Mouse (Mus musculus) retina, postnatal 1 day (tissue): ENCODE measurements at regions not wholly inside any gene's neighbourhood (a gene's known extent, or its start where the extent isn't known, plus 50 kb on each side); places are given as distances from the start of the nearest gene placed in this dataset.

Experiments used
- DNase-seq: peaks from one replicate; pipeline ENCODE4 v3.0.0-alpha.2; 2012

DNA sequence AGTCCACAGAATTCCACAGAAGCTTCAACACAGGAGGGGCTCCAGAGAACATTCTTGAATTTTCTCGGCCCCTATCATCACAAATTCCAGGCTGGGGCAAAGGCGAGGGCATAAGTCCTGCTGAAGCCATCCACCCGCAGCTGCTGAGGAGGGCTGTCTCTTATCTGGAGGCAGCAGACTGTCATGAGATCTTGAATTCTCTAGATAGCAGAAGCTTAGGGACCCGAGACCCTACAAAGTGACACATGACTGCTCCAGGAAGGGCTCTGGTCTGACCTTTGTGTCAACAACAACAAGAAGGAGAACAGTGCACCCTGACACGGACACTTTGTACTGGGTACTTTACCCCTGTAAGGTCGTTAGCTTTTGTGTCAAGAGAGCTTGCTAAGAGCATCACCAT is 57.2 kb downstream of the Lao1 start:
- DNase-seq, result no peak

- DNase-seq, result peak; percentile 89
These were observed 57.8 kb downstream of the Lao1 start for GRCm38 (mm10) chr4:119019013-119019781.

DNA sequence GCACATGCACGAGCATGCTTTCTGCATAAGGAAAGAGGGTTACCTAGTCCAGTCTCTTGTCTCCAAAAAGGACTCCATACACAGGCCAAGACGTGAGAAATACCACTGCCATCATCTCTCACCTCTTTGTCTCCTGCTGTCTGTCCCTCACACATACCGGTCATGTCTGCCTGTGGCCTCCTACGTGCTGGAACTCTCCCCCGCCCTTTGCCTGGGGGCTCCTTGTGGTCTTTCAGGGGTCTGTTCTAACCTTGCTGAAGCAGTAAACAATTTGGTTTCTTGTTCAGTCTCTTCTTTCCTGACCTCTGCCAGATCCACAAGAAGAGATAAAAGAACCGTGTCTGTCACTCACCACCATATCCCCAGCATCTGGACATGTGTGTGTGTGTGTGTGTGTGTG is 61.0 kb downstream of the Lao1 start:
- no peak for DNase-seq

- DNase-seq, result no peak
These were observed 65.0 kb downstream of the Lao1 start for GRCm38 (mm10) chr4:119026237-119026861.

DNA sequence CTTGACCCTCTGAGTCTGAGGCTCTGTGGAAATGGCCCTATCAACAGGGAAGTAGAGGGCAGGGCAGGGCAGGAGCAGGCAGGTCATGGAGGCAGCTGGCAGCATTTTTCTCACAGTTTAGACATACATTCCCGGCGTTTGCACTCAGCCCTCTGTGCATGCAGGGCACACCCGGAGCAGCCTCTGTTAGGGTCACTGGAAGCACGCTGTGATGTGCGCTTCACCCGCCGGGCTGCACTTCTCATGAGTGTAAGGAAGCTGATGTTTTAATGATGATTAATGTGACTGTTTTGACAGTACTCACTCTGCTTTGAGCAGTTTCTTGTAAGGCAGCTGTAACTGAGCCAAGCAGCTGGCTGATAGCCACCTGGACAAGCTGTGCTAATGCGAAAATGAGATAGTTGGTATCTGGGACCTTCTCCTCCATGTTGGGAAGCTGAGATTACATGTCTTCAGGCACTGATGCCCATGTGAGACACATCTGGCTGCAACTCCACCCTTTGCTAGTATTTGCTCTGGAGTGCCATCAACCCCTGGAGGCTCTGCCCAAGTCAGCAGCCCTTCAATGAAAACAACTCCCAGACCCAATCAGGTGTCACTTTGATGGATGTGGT is 66.9 kb downstream of the Lao1 start:
- no peak for DNase-seq

DNA sequence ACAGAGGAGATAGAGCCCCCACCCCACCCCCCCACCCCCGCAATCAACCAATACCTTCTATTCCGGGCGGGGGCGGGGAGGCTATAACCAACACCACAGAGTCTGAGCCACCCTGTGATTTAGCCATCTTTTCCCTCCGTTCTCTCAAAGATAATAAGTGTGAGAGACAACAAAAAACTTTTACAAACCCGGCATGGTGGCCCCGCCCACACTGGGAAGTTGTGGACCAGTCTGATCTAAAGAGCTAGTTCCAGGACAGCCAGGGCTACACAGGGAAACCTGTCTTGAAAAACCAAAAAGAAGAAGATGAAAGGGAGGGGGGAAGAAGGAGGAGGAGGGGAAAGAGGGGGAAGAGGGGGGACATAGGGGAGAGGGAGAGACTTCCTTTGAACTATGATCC is 67.7 kb downstream of the Lao1 start:
- no peak for DNase-seq

DNA sequence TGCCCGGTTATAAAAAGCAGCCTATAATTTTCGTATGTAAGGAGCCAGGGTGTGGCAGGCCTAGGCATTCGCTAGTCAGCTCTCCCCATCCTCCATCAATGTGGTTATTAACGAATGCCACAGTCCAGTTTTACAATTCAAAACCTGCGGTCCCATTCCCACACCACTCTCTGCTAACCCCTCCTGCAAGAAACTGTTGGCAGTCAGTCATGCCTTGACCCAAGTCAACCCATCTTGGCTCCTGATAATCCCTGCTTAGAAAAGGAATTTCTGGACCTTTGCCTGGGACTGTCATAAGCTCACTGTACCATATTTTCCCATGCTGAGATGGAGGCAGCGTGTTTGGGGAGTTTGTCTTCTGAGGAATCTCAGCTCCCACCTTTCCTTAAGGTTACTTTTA is 68.4 kb downstream of the Lao1 start:
- no peak for DNase-seq

GRCm38 (mm10) chr4:119030865-119031264 is 69.5 kb downstream of the Lao1 start:
- no peak for DNase-seq

- DNase-seq, result no peak
These were observed 71.6 kb downstream of the Lao1 start for GRCm38 (mm10) chr4:119033006-119033405.

DNA sequence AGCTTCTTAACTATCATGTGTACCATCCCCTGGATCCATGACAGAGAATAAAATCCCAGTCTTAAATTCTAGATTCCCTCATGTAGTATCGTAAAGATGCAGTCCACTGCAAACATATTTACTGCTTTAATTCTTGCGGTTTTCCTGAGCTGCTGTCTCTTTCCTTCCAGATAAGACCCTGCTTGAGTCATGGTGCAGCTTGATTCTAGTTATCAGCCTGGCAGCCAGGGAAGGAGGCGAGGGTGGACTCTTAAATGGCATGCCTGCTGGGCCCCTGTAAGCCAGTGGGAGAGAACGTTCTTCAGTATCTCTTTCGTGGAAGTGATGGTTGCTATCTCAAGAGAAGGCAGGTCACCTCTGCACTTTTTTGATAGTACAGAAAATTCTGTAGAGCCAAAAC is 71.9 kb upstream of the Slc2a1 start:
- no peak for DNase-seq

- DNase-seq, result no peak
These were observed 68.5 kb upstream of the Slc2a1 start for GRCm38 (mm10) chr4:119040041-119040440.

DNA sequence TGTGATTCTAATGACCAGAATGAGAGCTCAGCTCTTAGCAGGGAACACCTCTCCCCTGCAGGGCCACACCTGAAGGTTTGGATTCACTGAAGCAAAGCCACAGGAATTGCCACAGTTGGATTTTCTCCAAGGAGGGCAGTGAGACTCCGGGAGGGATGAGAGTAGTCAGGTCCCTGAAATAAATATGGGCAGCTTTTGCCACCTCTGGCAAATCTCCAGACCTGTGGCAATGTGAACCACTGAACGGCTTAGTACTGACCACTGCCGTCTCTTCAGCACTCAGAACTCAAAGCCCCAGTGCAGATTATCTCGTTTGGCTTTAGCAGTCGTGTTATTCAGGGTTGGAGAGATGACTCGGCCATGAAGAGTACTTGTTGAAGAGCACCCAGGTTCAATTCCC is 66.9 kb upstream of the Slc2a1 start:
- no peak for DNase-seq

- DNase-seq, result peak; percentile 56
These were observed 64.4 kb upstream of the Slc2a1 start for GRCm38 (mm10) chr4:119044005-119044677.

DNA sequence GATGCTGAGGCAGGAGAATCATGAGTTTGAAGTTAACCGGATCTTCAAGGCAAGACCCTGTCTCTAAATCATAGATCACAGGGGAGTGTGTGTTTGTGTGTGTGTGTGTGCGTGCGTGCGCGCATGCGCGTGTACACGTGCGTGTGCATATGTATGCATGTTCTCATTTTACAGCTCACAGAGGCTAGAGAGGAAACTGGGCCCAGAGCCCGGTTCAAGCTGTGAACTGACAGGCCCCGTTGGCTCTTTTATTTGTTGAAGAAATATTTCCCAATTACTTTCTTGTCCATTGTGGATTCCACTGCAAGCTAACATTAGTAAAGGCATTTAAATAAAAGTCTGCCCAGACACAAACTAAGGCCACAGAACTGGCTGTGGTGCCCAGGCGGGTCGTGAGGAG is 63.7 kb upstream of the Slc2a1 start:
- no peak for DNase-seq

DNA sequence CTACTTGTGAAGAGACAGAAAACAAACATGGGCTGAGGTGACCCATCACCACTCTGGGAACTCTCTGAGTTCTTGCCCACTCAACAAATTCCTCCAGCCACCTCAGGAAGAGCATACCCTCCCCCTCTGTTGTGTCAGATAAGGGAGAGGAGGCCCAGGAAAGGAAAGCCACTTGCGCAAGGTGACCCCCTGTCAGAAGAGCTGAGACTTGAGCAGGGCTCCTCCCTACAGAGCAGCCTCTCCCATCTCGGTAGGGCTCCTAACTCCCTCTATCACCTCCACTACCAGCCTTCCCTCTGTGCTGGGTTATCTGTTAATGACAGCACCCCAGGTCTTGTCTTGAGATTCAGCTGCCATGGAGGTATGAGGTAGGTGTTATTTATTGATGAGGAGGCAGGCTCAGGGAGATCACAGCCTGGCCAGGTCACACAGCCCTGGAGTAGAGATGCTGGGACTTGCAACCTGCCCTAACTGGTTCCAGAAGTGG is 57.6 kb upstream of the Slc2a1 start:
- DNase-seq, result no peak

DNA sequence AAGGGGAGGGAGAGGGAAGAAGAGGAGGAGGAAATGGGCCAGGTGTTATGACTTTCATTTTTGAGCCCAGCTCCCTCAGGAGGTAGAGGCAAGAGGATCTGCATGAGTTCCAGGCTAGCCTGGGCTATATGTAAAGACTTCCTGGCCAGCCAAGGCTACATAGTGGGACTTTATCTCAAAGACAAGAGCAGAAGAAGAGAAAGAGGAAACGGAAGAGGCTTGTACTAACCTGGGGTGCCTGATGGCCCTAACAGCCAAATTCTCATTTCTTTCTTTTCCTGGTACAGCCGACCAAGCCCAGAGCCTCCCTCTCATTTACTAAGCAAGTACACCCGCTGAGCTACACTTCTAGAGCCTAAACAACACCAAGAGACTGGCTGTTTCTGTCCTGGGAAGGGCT is 56.0 kb upstream of the Slc2a1 start:
- DNase-seq, result no peak

GRCm38 (mm10) chr4:119053241-119053640 is 55.3 kb upstream of the Slc2a1 start:
- no peak for DNase-seq

DNA sequence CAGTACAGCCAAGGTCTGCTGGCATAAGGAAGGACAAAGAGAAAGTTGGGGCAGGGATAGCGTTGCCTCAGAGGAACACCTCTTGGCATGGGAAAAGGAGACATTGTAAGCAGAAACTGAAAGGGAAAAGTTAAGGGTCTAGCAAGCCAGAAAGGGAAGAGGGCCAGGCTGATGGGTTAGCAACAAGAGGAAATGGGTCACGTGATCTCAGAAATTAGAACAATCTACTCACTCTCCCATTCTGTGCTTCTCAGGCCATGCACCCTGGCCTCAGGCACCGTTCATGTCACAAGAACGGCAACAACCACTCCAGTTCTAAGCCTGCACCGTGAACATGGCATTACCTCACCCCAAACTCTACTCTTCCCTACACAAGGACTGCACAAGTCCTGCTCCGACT is 54.8 kb upstream of the Slc2a1 start:
- DNase-seq, result no peak

- DNase-seq, result no peak
These were observed 54.4 kb upstream of the Slc2a1 start for GRCm38 (mm10) chr4:119054129-119054528.

DNA sequence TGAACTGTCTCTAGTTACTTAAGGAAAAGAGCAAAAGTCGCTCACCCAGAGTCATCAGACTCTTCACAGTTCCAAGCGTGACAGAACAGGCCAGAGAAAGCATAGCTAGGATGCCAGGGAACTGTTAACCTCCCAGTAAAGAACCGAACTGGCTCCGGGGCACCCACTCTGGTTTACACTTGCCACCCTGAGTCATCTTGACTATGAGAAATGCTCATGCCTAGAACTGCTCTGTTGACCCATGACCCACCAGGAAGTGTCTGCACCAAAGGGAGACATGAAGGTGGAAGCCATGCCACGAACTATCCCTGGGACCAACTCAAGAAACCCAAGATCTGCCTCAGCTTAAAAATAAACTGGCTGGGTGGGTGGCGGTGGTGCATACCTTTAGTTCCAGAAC is 51.3 kb upstream of the Slc2a1 start:
- DNase-seq, result no peak

DNA sequence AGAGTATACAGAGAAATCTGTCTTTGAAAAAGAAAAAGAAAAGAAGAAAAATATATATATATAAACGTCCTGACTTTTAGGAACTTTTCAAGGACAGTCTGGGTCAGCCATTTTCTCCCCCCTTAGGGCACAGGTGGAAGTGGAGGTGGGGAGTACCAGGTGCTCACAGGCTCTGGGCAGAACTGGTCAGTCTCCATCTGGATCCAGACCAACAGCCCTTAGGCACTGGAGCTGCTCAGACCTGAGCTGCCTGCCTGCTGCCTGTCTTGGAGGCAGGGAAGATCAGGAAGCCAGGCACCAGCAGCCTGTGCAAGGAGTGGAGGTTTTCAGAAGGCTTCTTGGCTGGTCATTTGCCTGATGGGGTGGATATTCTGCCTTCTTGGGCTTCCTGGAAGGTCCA is 50.7 kb upstream of the Slc2a1 start:
- no peak for DNase-seq
